Mouse (Mus musculus): ENCODE measurements around the gene Igf2r. TPM values are rescaled to one million over a fixed set of nuclear protein-coding genes. Genes with fewer than 3 reads are reported as not detected.

Gene Igf2r
- polyA plus RNA-seq, 1 experiment from 2014 or later: 43.7 TPM

DNA sequence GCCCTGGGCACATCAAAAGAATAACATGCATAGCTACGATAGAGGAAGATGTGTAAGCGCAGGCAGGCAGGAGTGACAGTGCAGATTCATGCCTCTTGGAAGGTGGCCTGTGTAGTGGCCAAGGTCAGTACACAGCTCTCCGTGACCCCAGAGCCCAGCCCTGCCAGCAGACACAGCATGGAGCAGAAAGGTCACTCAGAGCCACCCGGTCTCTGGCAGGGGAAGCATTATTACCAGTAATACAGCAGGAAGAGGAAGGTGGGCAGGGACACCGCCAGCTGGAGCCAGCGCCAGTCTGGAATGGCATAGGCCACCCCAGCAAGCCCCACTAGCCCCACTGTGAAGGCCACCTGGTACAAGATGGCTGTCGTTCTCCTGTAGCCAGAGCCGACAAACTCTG lies 105.3 kb downstream of the Igf2r start:
- Histone ChIP-seq H3K4me3 (ENCODE audit: low read depth, low read length) (no peak overlapping the region), H3K9ac (ENCODE audit: low read depth, low read length) (no peak overlapping the region), H3K9me3 (ENCODE audit: control insufficient read depth, low read length) (no peaks in the 10 kb centered on the region), H3K36me3 (ENCODE audit: control insufficient read depth, insufficient read depth, low read length) (no peaks in the 10 kb centered on the region), H3K4me2 (no peak overlapping the region), H3K27ac (ENCODE audit: low read depth, low read length) (no peak overlapping the region), H3K27me3 (replicated peaks; ENCODE audit: control insufficient read depth, insufficient read depth, low read length) (peaks cover 6% of the 10 kb centered on the region; the same call in 1 of the 2 replicates), H3K4me1 (replicated peaks; ENCODE audit: control insufficient read depth, insufficient read depth, low read length) (peaks cover 20% of the 10 kb centered on the region)
- no peak for ATAC-seq (replicated peaks; ENCODE audit: low FRiP score)
- no peak for DNase-seq (ENCODE audit: low spot score)
- 68% methylated on average over 8 of the region's 8 CpGs for WGBS

DNA sequence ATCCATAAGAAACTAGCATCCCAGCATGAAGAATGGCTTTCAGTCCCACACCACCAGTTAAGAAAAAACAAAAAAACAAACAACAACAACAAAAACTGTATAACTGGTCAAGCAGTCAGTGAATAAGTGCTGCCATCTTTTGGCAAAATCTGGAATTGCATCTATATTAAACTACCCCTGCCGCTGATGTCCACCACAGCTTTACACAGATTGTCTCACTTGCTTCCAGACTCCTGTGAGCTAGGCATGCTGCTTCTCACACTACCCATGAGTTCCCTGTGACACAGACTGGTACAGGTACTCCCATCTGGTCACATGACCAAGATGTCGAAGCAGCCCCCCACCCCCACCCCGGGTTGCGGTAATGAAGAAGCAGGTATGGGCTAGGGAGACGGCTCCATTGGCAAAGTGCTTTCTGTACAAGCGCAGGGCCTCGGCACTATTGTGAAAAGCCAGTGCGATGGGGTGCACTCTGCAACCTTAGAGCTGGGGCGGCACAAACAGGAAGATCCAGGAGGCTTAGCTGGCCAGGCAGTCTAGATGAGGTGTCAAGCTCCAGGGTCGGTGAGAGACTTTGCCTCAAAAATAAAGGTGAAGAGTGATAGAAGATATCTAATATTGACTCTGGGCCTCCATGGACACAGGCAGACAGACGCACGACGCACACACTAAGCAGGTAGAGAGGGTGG lies 108.7 kb downstream of the Igf2r start:
- peaks cover 6% of the 10 kb centered on the region; the same call in 1 of the 2 replicates for H3K27me3 ChIP-seq (replicated peaks; ENCODE audit: control insufficient read depth, insufficient read depth, low read length)
- no peak overlapping the region for H3K4me3 ChIP-seq (ENCODE audit: low read depth, low read length)
- H3K36me3 ChIP-seq (ENCODE audit: control insufficient read depth, insufficient read depth, low read length): no peaks in the 10 kb centered on the region
- 66% methylated on average over 13 of the region's 13 CpGs for WGBS
- no peaks in the 10 kb centered on the region; the same call in 1 of the 2 replicates for H3K4me1 ChIP-seq (replicated peaks; ENCODE audit: control insufficient read depth, insufficient read depth, low read length)
- ATAC-seq (replicated peaks; ENCODE audit: low FRiP score) (0 out of 2 replicates have a peak, but pooled peaks have one; percentile 18), DNase-seq (ENCODE audit: low spot score) (no peak)
- no peak overlapping the region for H3K27ac ChIP-seq (ENCODE audit: low read depth, low read length)
- no peaks in the 10 kb centered on the region for H3K9me3 ChIP-seq (ENCODE audit: control insufficient read depth, low read length)
- no peak overlapping the region for H3K4me2 ChIP-seq
- no peak overlapping the region for H3K9ac ChIP-seq (ENCODE audit: low read depth, low read length)

DNA sequence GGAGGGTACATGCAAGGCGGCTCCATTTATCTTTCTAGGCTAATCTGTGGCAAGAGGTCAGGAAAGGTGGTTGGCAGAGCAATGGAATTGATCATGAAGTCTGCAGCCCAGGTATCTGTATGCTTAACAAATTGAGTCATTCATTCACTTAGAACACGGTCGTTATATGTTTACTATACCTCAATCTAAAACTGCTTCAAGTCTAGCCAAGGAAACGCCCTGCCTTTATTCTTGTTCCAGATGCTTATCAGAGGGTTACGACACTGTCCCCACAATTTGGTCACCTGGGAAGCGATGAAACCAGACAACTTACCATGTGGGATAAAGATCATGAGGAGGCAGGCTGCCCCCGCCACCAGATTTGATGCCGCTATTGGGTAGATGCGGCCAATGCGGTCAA lies 110.2 kb downstream of the Igf2r start:
- no peak for ATAC-seq (replicated peaks; ENCODE audit: low FRiP score)
- 85% methylated on average over 10 of the region's 10 CpGs for WGBS

DNA sequence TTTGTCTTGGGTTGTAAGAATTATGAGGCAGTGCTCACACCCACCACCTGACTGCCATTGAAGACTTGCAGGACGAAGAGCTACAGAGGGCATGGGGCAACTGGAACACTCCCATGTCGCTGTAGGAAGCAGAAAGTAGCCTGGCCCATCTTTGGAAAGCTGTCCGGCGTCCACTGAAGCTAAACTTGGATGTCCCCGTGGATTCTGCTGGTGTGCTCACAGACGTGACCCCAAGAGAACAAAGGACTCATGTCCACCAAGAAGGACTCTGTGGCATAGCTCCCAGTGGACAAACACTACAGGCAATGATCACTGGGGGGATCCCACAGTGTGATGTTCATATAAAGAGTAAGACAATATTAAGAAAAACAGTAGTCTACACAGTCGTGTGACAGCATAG lies 110.7 kb downstream of the Igf2r start:
- H3K9me3 ChIP-seq (ENCODE audit: control insufficient read depth, low read length): no peaks in the 10 kb centered on the region
- 83% methylated on average over 7 of the region's 7 CpGs for WGBS
- H3K27me3 ChIP-seq (replicated peaks; ENCODE audit: control insufficient read depth, insufficient read depth, low read length): no peaks in the 10 kb centered on the region; the same call in 1 of the 2 replicates
- no peak overlapping the region for H3K27ac ChIP-seq (ENCODE audit: low read depth, low read length)
- H3K9ac ChIP-seq (ENCODE audit: low read depth, low read length): no peak overlapping the region
- no peaks in the 10 kb centered on the region; the same call in 1 of the 2 replicates for H3K4me1 ChIP-seq (replicated peaks; ENCODE audit: control insufficient read depth, insufficient read depth, low read length)
- no peak overlapping the region for H3K4me3 ChIP-seq (ENCODE audit: low read depth, low read length)
- no peak overlapping the region for H3K4me2 ChIP-seq
- H3K36me3 ChIP-seq (ENCODE audit: control insufficient read depth, insufficient read depth, low read length): no peaks in the 10 kb centered on the region
- DNase-seq (ENCODE audit: low spot score): no peak
- no peak for ATAC-seq (replicated peaks; ENCODE audit: low FRiP score)

More for the DNA sequence above, 110.2 kb downstream of the Igf2r start:
- H3K4me2 ChIP-seq: no peak overlapping the region
- DNase-seq (ENCODE audit: low spot score): no peak
- H3K4me1 ChIP-seq (replicated peaks; ENCODE audit: control insufficient read depth, insufficient read depth, low read length): no peaks in the 10 kb centered on the region; the same call in 1 of the 2 replicates
- H3K27ac ChIP-seq (ENCODE audit: low read depth, low read length): no peak overlapping the region
- H3K36me3 ChIP-seq (ENCODE audit: control insufficient read depth, insufficient read depth, low read length): no peaks in the 10 kb centered on the region
- no peaks in the 10 kb centered on the region; the same call in 1 of the 2 replicates for H3K27me3 ChIP-seq (replicated peaks; ENCODE audit: control insufficient read depth, insufficient read depth, low read length)
- no peak overlapping the region for H3K4me3 ChIP-seq (ENCODE audit: low read depth, low read length)
- no peaks in the 10 kb centered on the region for H3K9me3 ChIP-seq (ENCODE audit: control insufficient read depth, low read length)
- H3K9ac ChIP-seq (ENCODE audit: low read depth, low read length): no peak overlapping the region

DNA sequence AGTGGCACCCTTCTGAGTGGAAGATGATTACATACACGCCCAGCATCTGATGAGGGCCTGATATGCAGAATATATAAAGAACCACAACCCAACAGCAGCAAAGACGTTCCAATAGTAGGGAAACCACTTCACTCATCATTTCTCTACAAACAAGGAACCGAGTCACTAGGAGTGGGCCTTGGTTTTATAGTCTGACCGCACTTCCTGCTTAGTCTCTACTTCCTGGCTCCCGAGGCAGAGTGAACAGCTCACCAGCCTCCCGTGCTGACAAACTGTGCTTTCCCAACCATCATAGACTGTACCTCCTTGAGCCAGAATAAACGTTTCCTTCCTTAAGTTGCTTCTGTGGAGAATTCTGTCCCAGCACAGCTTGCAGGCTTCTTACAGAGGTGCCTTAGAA lies 113.6 kb downstream of the Igf2r start:
- 46% methylated on average over 7 of the region's 7 CpGs for WGBS
- DNase-seq (ENCODE audit: low spot score) (no peak), ATAC-seq (replicated peaks; ENCODE audit: low FRiP score) (no peak)
- Histone ChIP-seq H3K36me3 (ENCODE audit: control insufficient read depth, insufficient read depth, low read length) (no peaks in the 10 kb centered on the region), H3K27me3 (replicated peaks; ENCODE audit: control insufficient read depth, insufficient read depth, low read length) (no peaks in the 10 kb centered on the region), H3K27ac (ENCODE audit: low read depth, low read length) (no peak overlapping the region), H3K4me2 (no peak overlapping the region), H3K4me1 (replicated peaks; ENCODE audit: control insufficient read depth, insufficient read depth, low read length) (no peaks in the 10 kb centered on the region), H3K9me3 (ENCODE audit: control insufficient read depth, low read length) (no peaks in the 10 kb centered on the region), H3K9ac (ENCODE audit: low read depth, low read length) (no peak overlapping the region), H3K4me3 (ENCODE audit: low read depth, low read length) (no peak overlapping the region)

DNA sequence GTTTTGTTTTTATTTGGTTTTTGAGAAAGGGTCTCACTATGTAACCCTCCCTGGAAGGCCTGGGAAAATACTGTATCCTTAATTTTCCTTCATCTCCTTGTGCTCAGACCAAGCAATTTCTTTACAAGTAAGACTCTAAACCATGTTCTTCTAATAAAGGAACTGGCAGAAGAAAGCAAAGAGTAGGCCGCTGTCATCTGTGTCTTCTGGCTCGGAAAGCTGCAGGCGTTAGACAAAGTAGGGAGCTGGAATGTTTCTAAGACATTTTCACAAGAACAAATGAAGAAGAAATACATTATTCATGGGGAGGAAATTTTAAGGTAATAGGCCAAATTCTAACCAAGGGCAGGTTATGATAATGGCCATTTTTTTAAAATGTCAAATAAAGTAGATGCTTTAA lies 115.4 kb downstream of the Igf2r start:
- ATAC-seq (replicated peaks; ENCODE audit: low FRiP score) (no peak), DNase-seq (ENCODE audit: low spot score) (no peak)
- Histone ChIP-seq H3K36me3 (ENCODE audit: control insufficient read depth, insufficient read depth, low read length) (no peaks in the 10 kb centered on the region), H3K9me3 (ENCODE audit: control insufficient read depth, low read length) (no peaks in the 10 kb centered on the region), H3K4me2 (no peak overlapping the region), H3K27ac (ENCODE audit: low read depth, low read length) (no peak overlapping the region), H3K4me1 (replicated peaks; ENCODE audit: control insufficient read depth, insufficient read depth, low read length) (no peaks in the 10 kb centered on the region), H3K9ac (ENCODE audit: low read depth, low read length) (no peak overlapping the region), H3K4me3 (ENCODE audit: low read depth, low read length) (no peak overlapping the region), H3K27me3 (replicated peaks; ENCODE audit: control insufficient read depth, insufficient read depth, low read length) (no peaks in the 10 kb centered on the region)
- 79% methylated on average over 3 of the region's 3 CpGs for WGBS

DNA sequence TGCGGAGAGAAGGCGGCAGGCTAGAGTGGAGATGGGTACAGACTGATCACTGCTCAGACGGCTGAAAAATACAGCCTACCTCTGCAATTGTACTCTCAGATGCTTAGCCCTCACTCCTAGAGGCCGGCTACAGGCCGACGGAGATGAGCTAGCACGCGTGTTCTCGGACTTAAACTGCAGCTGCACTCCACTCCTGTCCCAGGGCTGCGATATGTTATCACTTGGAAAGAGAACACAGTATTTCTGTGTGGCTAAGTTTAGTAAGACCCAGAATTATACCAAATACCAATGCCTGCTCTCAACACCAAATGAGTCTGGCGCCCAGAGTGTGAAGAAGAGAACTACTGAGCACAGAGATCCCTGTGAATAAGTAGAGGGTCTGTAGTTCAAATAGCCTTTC lies 116.9 kb downstream of the Igf2r start:
- Histone ChIP-seq H3K4me3 (ENCODE audit: low read depth, low read length) (no peak overlapping the region), H3K36me3 (ENCODE audit: control insufficient read depth, insufficient read depth, low read length) (no peaks in the 10 kb centered on the region), H3K9ac (ENCODE audit: low read depth, low read length) (no peak overlapping the region), H3K4me1 (replicated peaks; ENCODE audit: control insufficient read depth, insufficient read depth, low read length) (no peaks in the 10 kb centered on the region), H3K27me3 (replicated peaks; ENCODE audit: control insufficient read depth, insufficient read depth, low read length) (no peaks in the 10 kb centered on the region; the same call in 1 of the 2 replicates), H3K27ac (ENCODE audit: low read depth, low read length) (no peak overlapping the region), H3K9me3 (ENCODE audit: control insufficient read depth, low read length) (no peaks in the 10 kb centered on the region), H3K4me2 (no peak overlapping the region)
- no peak for ATAC-seq (replicated peaks; ENCODE audit: low FRiP score)
- no peak for DNase-seq (ENCODE audit: low spot score)
- 91% methylated on average over 11 of the region's 11 CpGs for WGBS

DNA sequence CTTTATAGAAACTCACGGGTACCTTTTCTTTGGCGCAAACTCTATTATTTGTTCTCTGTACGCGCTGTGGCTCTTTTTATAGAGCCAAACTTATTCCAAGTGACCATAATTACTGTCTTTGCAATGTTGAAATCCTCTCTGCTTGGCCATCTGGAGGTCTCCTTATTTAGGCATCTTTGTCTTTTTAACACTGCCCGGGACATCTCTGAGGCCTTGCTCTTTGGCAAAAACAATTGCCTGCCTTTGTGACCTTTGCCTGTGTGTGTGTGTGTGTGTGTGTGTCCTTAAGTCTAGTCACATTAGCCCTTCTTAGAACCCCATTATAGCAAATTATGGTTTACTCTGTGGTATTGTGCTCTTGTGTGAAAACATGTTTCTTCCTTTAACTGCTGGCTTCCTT lies 124.0 kb downstream of the Igf2r start:
- Histone ChIP-seq H3K9me3 (ENCODE audit: control insufficient read depth, low read length) (no peaks in the 10 kb centered on the region), H3K4me3 (ENCODE audit: low read depth, low read length) (no peak overlapping the region), H3K4me1 (replicated peaks; ENCODE audit: control insufficient read depth, insufficient read depth, low read length) (no peaks in the 10 kb centered on the region), H3K27me3 (replicated peaks; ENCODE audit: control insufficient read depth, insufficient read depth, low read length) (no peaks in the 10 kb centered on the region; the same call in 1 of the 2 replicates), H3K9ac (ENCODE audit: low read depth, low read length) (no peak overlapping the region), H3K27ac (ENCODE audit: low read depth, low read length) (no peak overlapping the region), H3K36me3 (ENCODE audit: control insufficient read depth, insufficient read depth, low read length) (no peaks in the 10 kb centered on the region), H3K4me2 (no peak overlapping the region)
- DNase-seq (ENCODE audit: low spot score) (no peak), ATAC-seq (replicated peaks; ENCODE audit: low FRiP score) (no peak)
- 91% methylated on average over 5 of the region's 5 CpGs for WGBS

DNA sequence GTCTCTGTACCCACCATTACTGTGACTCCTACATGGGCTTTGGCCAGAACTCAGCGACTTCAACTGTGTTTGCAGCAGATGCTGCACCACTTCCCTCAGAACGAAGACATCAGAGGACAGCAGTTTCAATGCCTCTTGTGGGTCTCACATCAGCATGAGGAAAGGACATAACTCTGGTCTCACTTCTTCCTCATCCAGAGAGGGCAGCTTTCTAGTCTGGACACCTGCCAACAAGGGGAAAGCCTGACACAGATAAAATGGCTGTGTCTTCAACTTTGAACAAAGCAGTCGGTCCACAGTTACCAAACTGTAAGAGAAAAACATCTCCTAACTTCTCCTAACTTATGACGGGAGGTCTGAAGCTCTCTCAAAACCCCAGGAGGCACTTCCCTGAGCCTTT lies 128.4 kb downstream of the Igf2r start:
- no peaks in the 10 kb centered on the region for H3K36me3 ChIP-seq (ENCODE audit: control insufficient read depth, insufficient read depth, low read length)
- no peak overlapping the region for H3K4me2 ChIP-seq
- no peaks in the 10 kb centered on the region for H3K27me3 ChIP-seq (replicated peaks; ENCODE audit: control insufficient read depth, insufficient read depth, low read length)
- DNase-seq (ENCODE audit: low spot score) (no peak), ATAC-seq (replicated peaks; ENCODE audit: low FRiP score) (no peak)
- H3K4me3 ChIP-seq (ENCODE audit: low read depth, low read length): no peak overlapping the region
- no peak overlapping the region for H3K9ac ChIP-seq (ENCODE audit: low read depth, low read length)
- H3K27ac ChIP-seq (ENCODE audit: low read depth, low read length): no peak overlapping the region
- 68% methylated on average over 4 of the region's 4 CpGs for WGBS
- no peaks in the 10 kb centered on the region for H3K4me1 ChIP-seq (replicated peaks; ENCODE audit: control insufficient read depth, insufficient read depth, low read length)
- peaks cover 4% of the 10 kb centered on the region; the same call in 1 of the 2 replicates for H3K9me3 ChIP-seq (ENCODE audit: control insufficient read depth, low read length)
